Mouse (Mus musculus) gastrocnemius, postnatal 25 days (tissue): Measurements from ENCODE around the gene Hist1h2be. TPM values are rescaled to one million over a fixed set of nuclear protein-coding genes. Genes with fewer than 3 reads are reported as not detected.
"Not testable (repeated sequence)": the region's sequence is repeated elsewhere in the genome, so short reads cannot be mapped to it uniquely, and the experiment has no call there.

ENCODE experiments used
- DNase-seq: peaks from one replicate; pipeline ENCODE4 v3.0.0; 2022
- total RNA-seq, 2 experiments: library from RNA; stranded (reverse); gene quantifications; 1 replicate in 1 of 2; 2 replicates in 1 of 2; pipeline ENCODE4 v1.2.3; 2021

Hist1h2be gene
- total RNA-seq, 2 experiments from 2014 or later = 18.0 to 18.2 TPM

DNA sequence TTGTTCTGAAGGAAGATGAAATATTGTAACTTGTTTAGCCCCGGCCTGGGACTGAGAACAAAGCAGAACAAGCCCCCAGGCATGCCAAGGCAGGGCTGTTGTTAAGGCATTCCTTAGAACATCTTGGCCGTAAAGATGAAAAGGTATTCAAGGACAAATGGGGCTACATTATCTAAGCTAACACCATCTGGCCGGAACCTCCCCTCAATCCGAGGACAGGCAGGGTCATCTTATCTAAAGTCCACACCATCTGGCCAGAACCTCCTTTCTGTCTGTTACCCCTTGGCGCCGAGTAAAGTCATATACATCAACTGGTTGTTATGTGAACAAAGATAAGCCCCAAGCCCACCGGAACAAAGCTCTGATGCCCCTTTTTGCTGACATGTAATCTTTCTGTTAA lies 29.0 kb downstream of the Hist1h2be start:
- not testable (repeated sequence) for DNase-seq

DNA sequence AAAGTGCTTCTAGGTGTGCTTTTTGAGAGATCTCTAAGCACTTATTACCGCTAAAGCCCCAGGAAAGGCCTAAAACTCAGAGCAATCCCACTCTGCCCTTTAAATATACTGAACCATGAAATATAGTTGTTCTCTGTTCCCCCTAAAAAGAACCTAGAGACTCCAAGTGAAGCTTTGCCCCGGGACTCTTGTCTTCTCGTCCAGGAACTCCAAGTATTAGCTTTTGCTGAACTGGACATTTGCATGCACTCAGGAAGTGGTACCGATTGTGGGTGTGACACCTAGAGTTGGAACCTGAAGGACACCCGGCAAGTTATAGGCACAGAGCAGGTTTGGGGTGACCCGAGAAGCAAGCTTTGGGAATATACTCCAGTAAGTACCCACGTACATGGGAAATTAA lies 29.7 kb downstream of the Hist1h2be start:
- DNase-seq = no peak

DNA sequence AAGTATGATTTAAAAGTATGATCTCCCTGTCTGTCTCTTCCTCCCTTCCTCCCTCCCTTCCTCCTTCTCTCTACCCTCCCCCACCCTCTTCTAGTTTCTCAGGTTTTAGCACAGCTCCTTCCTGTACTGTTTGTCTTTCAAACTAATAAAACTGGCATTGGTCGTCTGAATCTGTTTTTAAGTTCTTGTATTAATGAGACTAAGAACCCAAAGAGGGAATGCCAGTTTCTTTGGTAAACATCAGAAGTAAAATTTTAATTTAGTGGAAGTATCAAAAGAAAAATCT lies 34.0 kb downstream of the Hist1h2be start:
- DNase-seq = no peak

DNA sequence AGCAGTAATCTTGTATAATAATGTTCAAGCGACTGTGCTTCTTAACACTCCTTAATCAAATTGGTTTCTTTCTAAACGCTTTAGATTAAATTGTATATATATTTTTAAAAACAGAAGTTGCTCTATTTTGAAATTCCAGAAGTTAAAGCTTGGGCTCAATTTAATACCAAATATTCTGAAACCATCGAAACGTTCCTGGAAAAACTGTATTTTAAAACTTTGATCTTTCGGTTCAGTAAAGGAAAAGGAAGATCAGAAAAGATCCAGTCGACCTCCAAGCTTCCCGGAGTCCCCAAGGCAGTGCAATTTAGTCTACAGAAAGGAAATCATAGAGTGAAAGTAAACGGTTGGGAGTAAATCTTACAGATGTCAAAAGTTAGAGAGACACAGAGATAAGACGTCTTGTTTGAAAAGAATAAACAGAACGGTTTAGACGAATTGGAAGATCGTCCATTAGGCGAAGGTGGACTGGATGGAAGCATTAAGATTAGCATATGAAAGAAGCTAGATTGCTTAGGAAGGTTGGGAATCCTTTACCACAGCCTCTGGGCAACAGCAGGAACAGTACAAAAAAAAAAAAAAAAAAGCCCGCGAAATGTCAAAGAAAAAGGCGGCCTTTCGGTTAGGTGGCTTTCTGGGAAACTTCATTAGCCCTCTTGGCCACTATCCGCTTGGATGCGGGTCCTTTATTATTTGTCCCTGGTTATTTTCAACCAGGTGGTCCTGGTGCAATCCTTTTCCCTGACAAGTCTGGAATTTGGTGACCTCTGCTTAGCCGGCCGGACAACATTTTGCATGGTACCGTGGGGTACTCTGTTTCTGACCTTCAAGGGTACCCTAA lies 34.6 kb downstream of the Hist1h2be start:
- no peak for DNase-seq

DNA sequence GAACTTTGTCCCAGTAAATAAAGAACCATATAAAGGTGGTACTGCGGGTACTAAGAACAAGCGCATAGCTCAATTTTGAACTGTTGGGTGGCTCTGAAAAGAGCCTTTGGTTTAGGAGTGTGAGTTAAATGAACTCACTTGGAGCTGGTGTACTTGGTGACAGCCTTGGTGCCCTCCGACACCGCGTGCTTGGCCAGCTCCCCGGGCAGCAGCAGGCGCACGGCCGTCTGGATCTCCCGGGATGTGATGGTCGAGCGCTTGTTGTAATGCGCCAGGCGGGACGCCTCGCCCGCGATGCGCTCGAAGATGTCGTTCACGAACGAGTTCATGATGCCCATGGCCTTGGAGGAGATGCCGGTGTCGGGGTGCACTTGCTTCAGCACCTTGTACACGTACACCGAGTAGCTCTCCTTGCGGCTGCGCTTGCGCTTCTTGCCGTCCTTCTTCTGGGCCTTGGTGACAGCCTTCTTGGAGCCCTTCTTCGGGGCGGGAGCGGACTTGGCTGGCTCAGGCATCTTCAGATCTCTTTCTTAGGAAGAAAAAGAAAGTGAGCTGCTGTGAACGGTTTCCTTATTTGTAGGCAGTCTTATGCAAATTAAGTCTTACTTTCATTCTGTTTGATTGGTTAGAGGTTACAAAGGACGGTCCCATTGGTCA lies 35.4 kb downstream of the Hist1h2be start:
- peak; percentile 62 for DNase-seq

DNA sequence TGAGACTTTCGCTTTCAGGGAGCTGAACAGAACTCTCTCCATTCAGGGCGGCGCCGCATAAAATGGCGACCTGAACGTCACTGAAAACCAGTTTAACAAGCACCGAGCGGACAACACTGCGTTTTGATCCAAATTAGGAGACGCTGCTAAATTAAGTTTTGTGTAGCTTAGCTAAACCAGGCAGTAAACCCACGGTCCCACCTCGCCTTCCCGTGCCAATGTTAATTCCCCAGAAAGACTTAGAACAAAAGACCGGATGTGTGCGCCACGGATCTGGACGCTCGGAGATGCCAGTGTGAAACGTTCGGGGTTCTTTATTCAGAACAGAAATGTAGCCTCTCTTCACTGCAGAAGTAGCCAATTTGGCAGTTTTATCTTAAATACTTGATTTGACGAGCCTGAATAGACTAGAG lies 35.9 kb downstream of the Hist1h2be start:
- DNase-seq = peak; percentile 40

DNA sequence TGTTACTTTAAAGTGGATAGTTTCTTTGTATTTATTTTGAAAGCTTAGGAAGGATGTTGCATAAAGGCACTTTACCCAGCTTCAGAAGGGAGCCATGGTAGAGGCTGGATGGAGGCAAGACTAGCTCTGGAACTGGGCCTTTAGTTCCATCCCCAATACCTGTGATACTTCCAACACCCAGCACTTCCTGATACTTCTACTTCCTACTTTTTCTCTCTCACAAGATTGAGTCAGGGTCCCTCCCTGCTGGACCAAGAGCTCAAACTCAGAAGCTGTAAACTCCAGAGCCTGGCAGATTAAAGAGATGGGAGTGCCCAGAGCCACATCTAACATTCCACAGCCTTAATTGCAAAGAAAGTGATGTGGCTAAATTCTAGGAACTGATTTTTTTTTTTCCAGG lies 36.6 kb downstream of the Hist1h2be start:
- no peak for DNase-seq

DNA sequence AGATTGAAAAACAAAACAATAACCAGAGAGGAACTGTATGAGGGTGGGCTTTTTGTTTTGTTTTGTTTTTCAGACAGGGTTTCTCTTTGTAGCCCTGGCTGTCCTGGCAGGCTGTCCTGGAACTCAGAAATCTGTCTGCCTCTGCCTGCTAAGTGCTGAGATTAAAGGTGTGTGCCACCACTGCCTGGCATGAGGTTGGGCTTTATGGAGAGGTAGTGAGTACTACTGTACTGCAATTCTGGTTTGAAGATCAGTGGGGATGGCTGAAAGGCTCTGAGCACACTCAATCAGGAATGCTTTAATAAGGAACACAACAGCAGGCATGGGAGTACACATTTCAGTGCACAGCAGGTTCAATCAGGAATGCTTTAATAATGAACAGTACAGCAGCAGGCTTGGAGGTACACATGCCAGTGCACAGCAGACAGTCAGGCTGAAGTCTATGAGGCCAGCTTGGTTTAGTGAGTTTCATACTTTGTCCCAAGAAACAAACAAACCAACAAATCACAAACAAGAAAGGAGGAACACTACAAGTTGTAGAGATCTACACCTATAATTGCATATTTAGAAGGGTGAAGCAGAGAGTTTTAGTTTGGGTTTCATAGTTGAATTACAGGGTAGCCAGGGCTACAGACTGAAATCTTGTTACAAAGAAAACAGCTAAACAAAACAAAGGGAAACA lies 37.4 kb downstream of the Hist1h2be start:
- DNase-seq = no peak

DNA sequence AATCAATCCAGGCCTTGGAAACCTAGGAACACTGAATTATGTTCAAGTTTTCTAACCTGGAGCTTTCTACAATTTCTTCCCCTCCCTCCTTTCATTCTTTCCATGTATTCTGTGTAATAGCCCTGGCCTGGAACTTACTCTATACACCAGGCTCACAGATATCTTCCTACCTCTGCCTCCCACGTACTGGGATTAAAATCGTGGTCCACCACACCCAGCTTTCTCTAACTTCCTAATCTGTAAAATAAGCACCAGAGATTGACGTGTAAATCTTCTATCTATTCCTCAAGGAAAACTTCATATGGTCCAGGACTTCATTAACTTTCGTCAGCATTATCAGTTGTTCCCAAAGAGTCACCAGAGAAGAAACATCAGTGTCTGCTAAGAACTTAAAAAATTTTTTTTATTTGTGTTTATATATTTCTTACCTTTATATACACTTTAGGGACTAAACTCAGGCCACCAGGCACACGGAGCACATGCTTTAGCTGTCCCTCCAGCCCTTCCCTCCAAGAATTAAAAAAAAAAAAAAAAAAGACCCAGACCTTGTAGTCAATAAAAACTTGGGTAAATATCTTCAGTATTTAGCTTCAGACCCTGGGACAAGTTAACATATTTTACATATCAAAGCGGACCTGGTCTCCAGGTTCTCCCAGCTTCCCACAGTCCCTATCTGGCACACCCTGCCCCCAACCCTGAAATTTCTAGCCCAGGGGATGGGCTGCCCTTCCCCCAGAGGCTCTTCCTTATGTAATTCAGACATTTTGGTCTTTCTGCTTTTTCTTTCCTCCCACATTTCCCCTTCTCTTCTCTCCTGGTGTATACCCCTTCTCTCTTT lies 38.5 kb downstream of the Hist1h2be start:
- DNase-seq = no peak

DNA sequence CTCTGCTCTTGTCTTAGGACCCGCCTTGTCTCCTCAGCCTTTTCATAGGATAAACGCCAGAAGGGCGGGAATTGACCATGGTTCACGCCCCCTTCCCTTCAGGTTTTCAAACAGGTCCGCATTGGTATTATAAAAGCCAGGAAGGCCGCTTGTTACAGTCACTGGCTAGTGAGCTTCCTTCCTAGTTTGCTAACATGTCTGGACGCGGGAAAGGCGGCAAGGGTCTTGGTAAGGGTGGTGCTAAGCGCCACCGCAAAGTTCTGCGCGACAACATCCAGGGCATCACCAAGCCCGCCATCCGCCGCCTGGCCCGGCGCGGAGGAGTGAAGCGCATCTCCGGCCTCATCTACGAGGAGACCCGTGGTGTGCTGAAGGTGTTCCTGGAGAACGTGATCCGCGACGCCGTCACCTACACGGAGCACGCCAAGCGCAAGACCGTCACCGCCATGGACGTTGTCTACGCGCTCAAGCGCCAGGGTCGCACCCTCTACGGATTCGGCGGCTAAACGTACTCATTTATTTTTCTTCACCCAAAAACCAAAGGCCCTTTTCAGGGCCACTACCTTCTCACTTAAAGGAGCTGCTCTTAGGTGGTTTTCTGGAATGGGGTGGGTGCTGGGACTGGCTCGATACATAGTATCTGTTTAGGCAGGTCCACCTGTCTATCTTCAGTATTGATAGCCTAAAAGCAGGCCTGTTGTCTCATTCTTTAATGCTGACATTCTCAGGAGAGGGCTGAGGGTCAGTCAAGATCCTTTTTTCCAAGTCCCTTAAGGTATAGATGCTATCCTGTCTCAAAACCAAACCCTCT lies 39.3 kb downstream of the Hist1h2be start, which contains the start of gene Hist1h4d:
TSS of gene Hist1h4d (plus strand) at position 191 of the 811 bp plus-strand sequence.
- peak; percentile 92 for DNase-seq

DNA sequence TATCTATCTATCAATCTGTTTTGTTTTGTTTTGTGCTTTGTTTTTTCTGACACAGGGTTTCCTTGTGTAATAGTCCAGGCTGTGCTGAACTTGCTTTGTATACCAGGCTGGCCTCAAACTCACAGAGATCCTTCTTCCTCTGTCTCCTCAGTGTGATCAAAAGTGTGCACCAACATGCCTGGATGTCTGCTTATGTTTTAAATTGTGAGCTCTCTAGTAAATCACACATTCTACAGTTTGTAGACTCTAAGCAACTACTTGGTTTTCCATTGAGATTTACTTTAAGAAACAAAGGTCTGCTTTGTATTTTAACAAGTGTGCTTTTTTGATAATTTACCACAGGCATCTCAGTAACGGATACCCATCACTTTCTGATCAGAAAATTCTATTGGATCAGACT lies 43.1 kb downstream of the Hist1h2be start:
- DNase-seq = no peak

DNA sequence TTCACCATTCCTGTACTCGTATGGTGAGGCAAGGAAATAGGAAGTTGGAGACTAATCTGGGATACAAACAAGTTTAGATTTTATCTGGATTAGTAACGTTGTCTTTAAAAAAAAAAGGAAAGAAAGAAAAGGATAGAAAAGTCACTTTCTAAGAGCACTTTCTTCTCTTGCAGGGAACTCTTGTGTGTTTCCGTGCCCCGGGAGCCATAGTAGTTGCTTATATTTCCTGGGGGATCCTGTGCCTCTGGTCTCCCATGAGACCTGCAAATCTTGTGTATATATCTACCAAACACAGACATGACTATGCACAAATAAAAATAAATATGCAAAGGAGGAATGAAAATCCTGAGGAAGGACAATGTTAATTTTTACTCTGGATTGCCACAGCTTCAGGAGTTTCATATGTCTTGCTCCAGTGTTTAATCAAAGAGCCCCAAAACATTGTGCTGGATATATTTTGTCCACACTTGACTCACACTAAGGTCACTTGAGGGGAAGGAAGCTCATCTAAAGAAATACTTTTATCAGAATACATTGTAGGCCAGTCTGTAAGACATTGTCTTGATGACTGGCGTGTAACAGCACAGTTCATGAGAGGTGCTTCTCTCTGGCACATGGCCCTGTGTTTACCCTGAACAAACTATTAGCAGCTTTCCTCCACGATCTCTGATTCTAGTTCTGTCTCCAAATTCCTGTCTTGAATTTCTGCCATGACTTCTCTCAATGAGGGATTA lies 43.9 kb downstream of the Hist1h2be start:
- no peak for DNase-seq

DNA sequence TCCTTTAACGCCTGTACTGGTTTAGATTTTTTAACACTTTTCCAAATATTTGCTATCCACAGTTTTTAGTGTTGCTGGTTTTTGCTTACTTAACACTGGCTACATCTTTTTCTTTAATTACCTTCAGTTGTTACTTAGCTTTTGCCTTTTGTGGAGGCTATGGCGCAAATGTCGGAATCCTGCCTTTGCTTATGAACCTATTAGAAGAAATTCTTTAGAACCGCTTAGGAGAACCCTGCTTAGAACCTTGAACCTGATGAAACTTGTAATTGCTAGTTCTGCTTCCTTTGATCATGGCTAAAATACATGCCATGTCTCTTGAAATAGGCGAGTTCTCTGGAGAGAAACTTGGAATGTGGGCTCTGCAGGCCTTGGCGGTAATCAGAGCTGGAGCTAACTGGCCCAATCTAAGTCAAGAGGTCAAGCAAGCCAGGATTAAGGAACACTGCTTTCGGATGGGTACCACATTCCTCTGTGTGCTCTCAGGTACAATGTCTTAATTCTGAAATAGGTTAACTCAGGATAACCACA lies 44.5 kb downstream of the Hist1h2be start:
- DNase-seq = no peak

DNA sequence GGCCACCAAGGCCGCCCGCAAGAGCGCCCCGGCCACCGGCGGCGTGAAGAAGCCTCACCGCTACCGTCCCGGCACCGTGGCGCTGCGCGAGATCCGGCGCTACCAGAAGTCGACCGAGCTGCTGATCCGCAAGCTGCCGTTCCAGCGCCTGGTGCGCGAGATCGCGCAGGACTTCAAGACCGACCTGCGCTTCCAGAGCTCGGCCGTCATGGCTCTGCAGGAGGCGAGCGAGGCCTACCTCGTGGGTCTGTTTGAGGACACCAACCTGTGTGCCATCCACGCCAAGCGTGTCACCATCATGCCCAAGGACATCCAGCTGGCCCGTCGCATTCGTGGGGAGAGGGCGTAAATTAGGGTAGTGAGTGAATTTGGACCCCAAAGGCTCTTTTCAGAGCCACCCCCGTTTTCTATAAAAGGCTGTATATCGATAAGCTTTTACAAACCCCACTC lies 45.0 kb downstream of the Hist1h2be start:
- DNase-seq = not testable (repeated sequence)

DNA sequence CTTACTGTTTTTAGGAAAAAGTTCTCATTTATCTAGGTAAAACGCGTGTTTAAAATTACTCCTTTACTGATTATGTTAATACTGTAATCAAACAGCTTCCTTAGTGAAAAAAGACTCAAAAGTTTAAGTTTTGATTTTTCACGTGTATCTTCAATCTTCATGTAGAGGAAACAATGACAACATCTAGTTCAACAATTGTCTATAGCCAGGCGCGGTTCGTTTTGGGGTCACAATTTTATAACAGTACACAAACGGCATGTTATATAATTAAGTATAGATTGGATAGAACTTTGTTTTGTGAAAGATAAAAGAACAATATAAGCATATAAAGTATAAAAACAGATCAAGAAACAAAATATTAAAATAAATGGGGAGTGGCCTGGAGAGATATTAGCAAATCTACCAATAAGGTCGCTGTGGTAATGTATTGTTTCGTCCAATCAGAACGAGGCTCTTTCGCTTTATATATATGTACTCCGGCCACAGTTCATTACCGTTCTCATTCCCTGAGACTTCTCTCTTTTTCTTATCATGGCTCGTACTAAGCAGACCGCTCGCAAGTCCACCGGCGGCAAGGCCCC lies 45.6 kb downstream of the Hist1h2be start, which contains the start of gene Hist1h3d:
TSS of gene Hist1h3d (plus strand) at position 493 of the 581 bp plus-strand sequence.
- DNase-seq = no peak

DNA sequence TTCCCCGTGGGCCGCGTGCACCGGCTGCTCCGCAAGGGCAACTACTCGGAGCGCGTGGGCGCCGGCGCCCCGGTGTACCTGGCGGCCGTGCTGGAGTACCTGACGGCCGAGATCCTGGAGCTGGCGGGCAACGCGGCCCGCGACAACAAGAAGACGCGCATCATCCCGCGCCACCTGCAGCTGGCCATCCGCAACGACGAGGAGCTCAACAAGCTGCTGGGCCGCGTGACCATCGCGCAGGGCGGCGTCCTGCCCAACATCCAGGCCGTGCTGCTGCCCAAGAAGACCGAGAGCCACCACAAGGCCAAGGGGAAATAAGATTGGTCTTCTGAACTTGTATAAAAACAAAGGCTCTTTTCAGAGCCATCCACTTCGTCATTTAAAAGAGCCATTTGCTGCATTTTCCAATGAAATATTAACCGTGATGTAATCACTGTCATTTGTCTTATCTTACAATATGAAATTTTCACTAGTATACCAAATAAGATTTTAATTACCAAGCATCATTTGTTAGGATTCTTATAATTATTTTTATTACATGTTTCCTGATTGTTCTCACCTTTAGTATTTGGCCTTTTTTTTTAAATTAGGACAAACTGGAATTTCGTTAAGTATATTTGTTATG lies 46.3 kb downstream of the Hist1h2be start:
- not testable (repeated sequence) for DNase-seq

DNA sequence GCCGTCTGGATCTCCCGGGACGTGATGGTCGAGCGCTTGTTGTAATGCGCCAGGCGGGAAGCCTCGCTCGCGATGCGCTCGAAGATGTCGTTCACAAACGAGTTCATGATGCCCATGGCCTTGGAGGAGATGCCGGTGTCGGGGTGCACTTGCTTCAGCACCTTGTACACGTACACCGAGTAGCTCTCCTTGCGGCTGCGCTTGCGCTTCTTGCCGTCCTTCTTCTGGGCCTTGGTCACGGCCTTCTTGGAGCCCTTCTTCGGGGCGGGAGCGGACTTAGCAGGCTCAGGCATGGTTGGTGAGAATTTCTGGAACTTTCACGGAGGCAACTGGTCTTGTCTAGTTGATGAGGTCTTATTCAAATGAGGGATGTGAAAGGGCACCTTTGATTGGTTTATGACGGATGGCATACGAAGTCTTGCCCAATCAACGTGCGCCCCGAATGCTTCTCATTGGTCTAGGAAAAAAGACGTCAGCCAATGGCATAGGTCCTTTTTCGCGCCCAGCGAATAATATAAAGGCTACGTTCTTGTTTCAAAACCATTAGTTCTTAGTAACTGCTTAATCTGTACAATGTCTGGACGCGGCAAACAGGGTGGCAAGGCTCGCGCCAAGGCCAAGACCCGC lies 46.9 kb downstream of the Hist1h2be start, which contains the start of the genes Hist1h2bf and Hist1h2ad:
TSS of gene Hist1h2bf (minus strand) at position 299 of the 627 bp plus-strand sequence.
TSS of gene Hist1h2ad (plus strand) at position 484 of the 627 bp plus-strand sequence.
- DNase-seq = peak; percentile 80
